Mouse (Mus musculus) right cerebral cortex, adult 2 months (tissue): ENCODE results near the gene Trim41.
A peak's percentile ranks its signal among the peaks of the same experiment; 100 is the strongest.
"Not testable (repeated sequence)": the region's sequence is repeated elsewhere in the genome, so short reads cannot be mapped to it uniquely, and the experiment has no call there.

Source experiments
- DNase-seq, 2 experiments: peaks; one replicate each; pipeline ENCODE4 v3.0.0; 2021 to 2022; ENCODE audit warnings: low spot score in 2 of 2

Trim41 gene

GRCm38 (mm10) chr11:48815851-48816250, 1.3 kb downstream of the Trim41 start:
- DNase-seq: no peak

- no peak for DNase-seq
Observed at GRCm38 (mm10) chr11:48813782-48814181, 3.4 kb downstream of the Trim41 start.

GRCm38 (mm10) chr11:48810142-48810541, 7.0 kb downstream of the Trim41 start:
- DNase-seq: no peak

GRCm38 (mm10) chr11:48809434-48809830, 7.7 kb downstream of the Trim41 start:
- no peak for DNase-seq

GRCm38 (mm10) chr11:48808737-48809433, 8.3 kb downstream of the Trim41 start:
- no peak for DNase-seq

- no peak for DNase-seq
Observed at GRCm38 (mm10) chr11:48808304-48808646, 8.9 kb downstream of the Trim41 start.

- no peak for DNase-seq
Observed at GRCm38 (mm10) chr11:48807563-48808303, 9.4 kb downstream of the Trim41 start.

GRCm38 (mm10) chr11:48806856-48807562, 10.1 kb downstream of the Trim41 start:
- DNase-seq: peak; percentile 47 to 54

GRCm38 (mm10) chr11:48804922-48805321, 12.2 kb downstream of the Trim41 start:
- DNase-seq: no peak

- no peak for DNase-seq
Observed at GRCm38 (mm10) chr11:48803988-48804387, 13.2 kb downstream of the Trim41 start.

- no peak for DNase-seq
Observed at GRCm38 (mm10) chr11:48801831-48802772, 15.1 kb downstream of the Trim41 start.

- DNase-seq: peak; percentile 90 to 94
Observed at GRCm38 (mm10) chr11:48799921-48800701, 17.0 kb downstream of the Trim41 start, which contains the start of gene Rack1. Gene Rack1, plus strand, starts transcription at chr11:48800332.

- DNase-seq: no peak
Observed at GRCm38 (mm10) chr11:48798984-48799920, 17.9 kb downstream of the Trim41 start.

GRCm38 (mm10) chr11:48798308-48798707, 18.8 kb downstream of the Trim41 start:
- DNase-seq: no peak

GRCm38 (mm10) chr11:48797287-48797686, 19.9 kb downstream of the Trim41 start:
- DNase-seq: no peak

- DNase-seq: no peak
Observed at GRCm38 (mm10) chr11:48796290-48796689, 20.9 kb downstream of the Trim41 start.

- DNase-seq: no peak
Observed at GRCm38 (mm10) chr11:48795221-48795620, 21.9 kb downstream of the Trim41 start.

- no peak for DNase-seq
Observed at GRCm38 (mm10) chr11:48793184-48793583, 24.0 kb downstream of the Trim41 start.

- not testable (repeated sequence) for DNase-seq
Observed at GRCm38 (mm10) chr11:48791894-48792293, 25.3 kb downstream of the Trim41 start.

- DNase-seq: no peak
Observed at GRCm38 (mm10) chr11:48790946-48791345, 26.2 kb downstream of the Trim41 start.
